21 mouse cellular contexts compared by ENCODE assay signal in the genomic region with DNA sequence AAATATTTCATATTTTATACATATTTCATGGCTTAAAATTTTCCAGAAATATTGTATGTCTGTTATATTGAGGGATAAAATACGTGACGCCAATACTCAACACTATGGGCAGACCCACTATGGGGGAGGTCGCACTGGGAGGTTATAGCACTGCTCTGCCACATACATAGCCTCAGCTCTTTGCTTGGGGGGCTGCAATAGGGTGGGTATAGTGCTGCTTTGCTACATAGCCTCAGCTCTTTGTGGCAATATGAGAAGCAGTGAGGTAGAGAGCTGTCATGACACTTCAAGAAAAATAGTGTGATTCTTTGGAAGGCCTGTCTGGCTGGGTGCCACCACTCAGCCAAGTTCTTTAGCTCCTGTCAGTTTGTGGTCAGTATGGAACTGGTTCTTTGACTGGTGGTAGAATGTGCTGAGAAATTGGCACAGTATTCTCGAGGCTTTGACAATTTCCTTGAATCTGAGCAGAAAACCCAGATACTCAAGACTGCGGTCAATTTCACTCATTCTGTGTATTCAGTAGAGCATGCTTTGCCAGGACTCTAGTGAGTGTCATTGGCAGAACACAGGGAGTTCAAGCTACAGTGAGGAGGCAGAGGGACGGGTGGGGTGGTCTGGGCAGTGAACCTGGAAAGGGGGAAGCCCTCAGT.
DNase-seq lines count a peak whose midpoint lies in the region; ATAC-seq and TF ChIP-seq lines count a peak whose summit lies in the region.
"Had no signal": no experiment of that assay in that cellular context is flagged by ENCODE, and none has a peak within 500 bp of the region (broad histone marks: within the 10 kb centered on the region; RNA-seq: fewer than 3 reads in every experiment).

No protein-coding gene starts in this region.

- no peak overlapping the region for H3K27ac ChIP-seq in liver, embryonic 11.5 days (ENCODE audit: low read depth, low read length)
- H3K27ac ChIP-seq in kidney, embryonic 15.5 days: no peak overlapping the region
- H3K27ac ChIP-seq: heart, embryonic 15.5 days; hindbrain, embryonic 12.5 days; kidney, postnatal 0 days; liver, embryonic 12.5 days; lung, embryonic 15.5 days; neural tube, embryonic 13.5 days had no signal

- no peak overlapping the region for H3ac ChIP-seq in myocyte (ENCODE audit: control insufficient read depth, insufficient read length)

- peak overlapping the region; percentile 22 for H3K4me2 ChIP-seq in myocyte (ENCODE audit: low read depth)
- H3K4me2 ChIP-seq in liver, embryonic 11.5 days: no peak overlapping the region
- no peak overlapping the region for H3K4me2 ChIP-seq in kidney, embryonic 15.5 days
- H3K4me2 ChIP-seq: heart, embryonic 15.5 days; hindbrain, embryonic 12.5 days; liver, embryonic 12.5 days; lung, embryonic 15.5 days; neural tube, embryonic 13.5 days had no signal

- H3K9ac ChIP-seq in liver, embryonic 11.5 days (ENCODE audit: low read depth, low read length): no peak overlapping the region
- no peak overlapping the region for H3K9ac ChIP-seq in kidney, embryonic 15.5 days
- H3K9ac ChIP-seq: heart, embryonic 15.5 days; hindbrain, embryonic 12.5 days; liver, embryonic 12.5 days; lung, embryonic 15.5 days; neural tube, embryonic 13.5 days had no signal

- peak; percentile 60 for ATAC-seq in common myeloid progenitor, adult 5-6 weeks (replicated peaks; ENCODE audit: low read depth, poor library complexity, severe bottlenecking)
- no peak for ATAC-seq in liver, embryonic 11.5 days (replicated peaks; ENCODE audit: low FRiP score)
- ATAC-seq in kidney, embryonic 15.5 days (replicated peaks; ENCODE audit: low FRiP score): no peak
- ATAC-seq: activated CD4-positive, CD25-positive, alpha-beta regulatory T cell, adult 4 months; intestine, postnatal 0 days; liver, embryonic 12.5 days had no signal

- H3K79me2 ChIP-seq in myocyte (ENCODE audit: control insufficient read depth, insufficient read depth): no peaks in the 10 kb centered on the region

- intact Hi-C loops in left cerebral cortex, postnatal 4 days (cut with DNase I): no loop called here

- no peaks in the 10 kb centered on the region for H3K9me3 ChIP-seq in liver, embryonic 11.5 days (ENCODE audit: control insufficient read depth, low read length)
- no peaks in the 10 kb centered on the region for H3K9me3 ChIP-seq in kidney, embryonic 15.5 days (replicated peaks)
- H3K9me3 ChIP-seq: heart, embryonic 15.5 days; hindbrain, embryonic 12.5 days; liver, embryonic 12.5 days; lung, embryonic 15.5 days; neural tube, embryonic 13.5 days had no signal

- DNase-seq in adrenal gland, adult 2 months: peak; percentile 37
- no peak for DNase-seq in adrenal gland, adult (ENCODE audit: inconsistent age in 2 of 2, low spot score in 1 of 2)
- DNase-seq in left cerebral cortex, postnatal 4 days: peak; percentile 30
- no peak for DNase-seq in left cerebral cortex, adult 9 months (ENCODE audit: low spot score in 2 of 2)
- DNase-seq in liver, embryonic 11.5 days (ENCODE audit: low spot score): no peak
- DNase-seq: cerebellum, postnatal 14 days; heart, adult 18-20 months; layer of hippocampus, postnatal 36 days; right cerebral cortex, postnatal 14 days; thymus, postnatal 14 days had no signal

- H3K4me3 ChIP-seq in myocyte: no peak overlapping the region
- H3K4me3 ChIP-seq in liver, embryonic 11.5 days (ENCODE audit: low read depth, low read length): no peak overlapping the region
- H3K4me3 ChIP-seq in kidney, embryonic 15.5 days (replicated peaks): no peak overlapping the region
- H3K4me3 ChIP-seq: heart, embryonic 15.5 days; hindbrain, embryonic 12.5 days; liver, embryonic 12.5 days; lung, embryonic 15.5 days; neural tube, embryonic 13.5 days had no signal

- no peaks in the 10 kb centered on the region for H3K4me1 ChIP-seq in liver, embryonic 11.5 days (replicated peaks; ENCODE audit: control insufficient read depth, insufficient read depth, low read length)
- H3K4me1 ChIP-seq in kidney, embryonic 15.5 days: no peaks in the 10 kb centered on the region
- H3K4me1 ChIP-seq: hindbrain, embryonic 12.5 days; liver, embryonic 12.5 days; neural tube, embryonic 13.5 days had no signal

- TF ChIP-seq POLR2A in myocyte (IDR thresholded peaks at IDR 0.05; ENCODE audit: insufficient read length, low read depth): no peak

- H3K27me3 ChIP-seq in myocyte (ENCODE audit: control insufficient read depth, insufficient read depth, insufficient read length): no peaks in the 10 kb centered on the region
- H3K27me3 ChIP-seq in liver, embryonic 11.5 days (replicated peaks; ENCODE audit: control insufficient read depth, insufficient read depth, low read length): no peaks in the 10 kb centered on the region
- no peaks in the 10 kb centered on the region for H3K27me3 ChIP-seq in kidney, embryonic 15.5 days
- H3K27me3 ChIP-seq: heart, embryonic 15.5 days; hindbrain, embryonic 12.5 days; liver, embryonic 12.5 days; lung, embryonic 15.5 days; neural tube, embryonic 13.5 days had no signal

- H3K36me3 ChIP-seq in myocyte (ENCODE audit: control insufficient read depth, insufficient read depth): peaks cover 5% of the 10 kb centered on the region
- no peaks in the 10 kb centered on the region for H3K36me3 ChIP-seq in liver, embryonic 11.5 days (ENCODE audit: control insufficient read depth, insufficient read depth, low read length)
- H3K36me3 ChIP-seq in kidney, embryonic 15.5 days: peaks cover 12% of the 10 kb centered on the region
- H3K36me3 ChIP-seq: heart, embryonic 15.5 days; hindbrain, embryonic 12.5 days; liver, embryonic 12.5 days; lung, embryonic 15.5 days; neural tube, embryonic 13.5 days had no signal

- 83% methylated on average over 6 of the region's 6 CpGs for WGBS in liver, embryonic 11.5 days
- WGBS in kidney, embryonic 15.5 days: 88% methylated on average over 6 of the region's 6 CpGs

TF ChIP-seq in myocyte, 11 proteins besides CTCF, POLR2A, EP300 and RAD21:
- TF ChIP-seq POLR2AphosphoS2 (IDR thresholded peaks at IDR 0.05; ENCODE audit: insufficient read length, low read depth) (no peak), TCF12 (IDR thresholded peaks at IDR 0.05; ENCODE audit: insufficient read depth, poor library complexity, severe bottlenecking) (no peak), USF1 (IDR thresholded peaks at IDR 0.05; ENCODE audit: low read depth) (no peak), MYOG (IDR thresholded peaks at IDR 0.05; ENCODE audit: control insufficient read depth in 1 of 3, insufficient read depth in 1 of 3, insufficient read length in 2 of 3, low read depth in 2 of 3) (no peak), E2F4 (IDR thresholded peaks at IDR 0.05; ENCODE audit: insufficient read depth) (no peak), CEBPB (IDR thresholded peaks at IDR 0.05; ENCODE audit: insufficient read depth, poor library complexity, severe bottlenecking) (no peak), MYOD1 (IDR thresholded peaks at IDR 0.05; ENCODE audit: control insufficient read depth in 1 of 3, insufficient read length in 2 of 3, low read depth in 2 of 3) (no peak), TCF3 (IDR thresholded peaks at IDR 0.05; ENCODE audit: insufficient read length, low read depth) (no peak), MAX (IDR thresholded peaks at IDR 0.05; ENCODE audit: low read depth) (no peak), SRF (IDR thresholded peaks at IDR 0.05; ENCODE audit: control insufficient read depth, insufficient read length, low read depth) (no peak), REST (IDR thresholded peaks at IDR 0.05; ENCODE audit: insufficient read depth, insufficient read length) (no peak)

Comparison
In these comparisons a context has a peak if more than half of its experiments do, and no peak if none do; other contexts are left out.
1. DNase-seq: peak in adrenal gland, adult 2 months (single experiment) and left cerebral cortex, postnatal 4 days (single experiment); none in adrenal gland, adult (0 of 2), left cerebral cortex, adult 9 months (0 of 2) and liver, embryonic 11.5 days (single experiment).